Mouse (Mus musculus) hindbrain, embryonic 11.5 days (tissue): ENCODE results near the gene Rassf2. TPM values are rescaled to one million over a fixed set of nuclear protein-coding genes. Genes with fewer than 3 reads are reported as not detected.

Experiments used
- ATAC-seq: fragments of 200-750 bp; cut with Nextera tagmentation; 2 replicates; pipeline ENCODE4 v1.8.0; 2017; ENCODE audit warnings: mild to moderate bottlenecking, moderate TSS enrichment, moderate library complexity; ENCODE audit not compliant: low FRiP score
- DNase-seq: peaks from one replicate; pipeline ENCODE4 v3.0.0-alpha.2; 2015; ENCODE audit warnings: low spot score
- H3K27ac ChIP-seq: fragments of 300-500 bp; sonication (generic); 2 replicates; pipeline ENCODE4 v1.5.1; 2014; ENCODE audit warnings: mild to moderate bottlenecking, low read depth, low read length
- H3K27me3 ChIP-seq: fragments of 300-500 bp; sonication (generic); 2 replicates; pipeline ENCODE4 v1.6.1; 2014; ENCODE audit warnings: mild to moderate bottlenecking, low read length, moderate library complexity, mixed read lengths; ENCODE audit not compliant: control insufficient read depth, insufficient read depth
- H3K36me3 ChIP-seq: fragments of 300-500 bp; sonication (generic); 2 replicates; pipeline ENCODE4 v1.6.1; 2014; ENCODE audit warnings: mild to moderate bottlenecking, low read length, moderate library complexity, mixed read lengths; ENCODE audit not compliant: control insufficient read depth, insufficient read depth
- H3K4me1 ChIP-seq: fragments of 300-500 bp; sonication (generic); replicated peaks from 2 replicates; pipeline ENCODE4 v1.6.1; 2014; ENCODE audit warnings: low read length, mixed read lengths; ENCODE audit not compliant: control insufficient read depth, insufficient read depth
- H3K4me2 ChIP-seq: fragments of 300-500 bp; sonication (generic); replicated peaks from 2 replicates; pipeline ENCODE4 v1.6.1; 2014; ENCODE audit warnings: mild to moderate bottlenecking, low read depth, low read length
- H3K4me3 ChIP-seq: fragments of 300-500 bp; sonication (generic); 2 replicates; pipeline ENCODE4 v1.5.1; 2014; ENCODE audit warnings: low read depth, low read length
- H3K9ac ChIP-seq: fragments of 300-500 bp; sonication (generic); 2 replicates; pipeline ENCODE4 v1.6.1; 2014; ENCODE audit warnings: low read depth, low read length
- H3K9me3 ChIP-seq: fragments of 300-500 bp; sonication (generic); 2 replicates; pipeline ENCODE4 v1.6.1; 2016; ENCODE audit warnings: low read length; ENCODE audit not compliant: control insufficient read depth
- WGBS: fragments of 180-500 bp; shearing (Covaris S2); extraction: QIAGEN DNeasy Blood & Tissue Kit; methylation state at CpG from one replicate; pipeline ENCODE4 v1.1.7; 2014; 5-methylcytosine and 5-hydroxymethylcytosine counted together
- polyA plus RNA-seq: library from polyadenylated mRNA; unstranded; fragments of >200 nt; fragmentation: Nextera tagmentation; extraction: Ambion mirVana; gene quantifications from 2 replicates; pipeline ENCODE4 v1.2.1, GENCODE M21; 2014

Gene Rassf2
- polyA plus RNA-seq, 1 experiment from 2014 or later: 27.2 TPM

- Histone ChIP-seq H3K9ac (no peak overlapping the region), H3K9me3 (no peaks in the 10 kb centered on the region), H3K27me3 (no peaks in the 10 kb centered on the region), H3K27ac (no peak overlapping the region), H3K4me3 (no peak overlapping the region), H3K4me1 (no peaks in the 10 kb centered on the region), H3K4me2 (no peak overlapping the region), H3K36me3 (no peaks in the 10 kb centered on the region)
- WGBS: 83% methylated on average over 9 of the region's 9 CpGs
- DNase-seq (no peak), ATAC-seq (no peak)
Measured at GRCm38 (mm10) chr2:132004495-132005136, 25.4 kb downstream of the Rassf2 start.

DNA sequence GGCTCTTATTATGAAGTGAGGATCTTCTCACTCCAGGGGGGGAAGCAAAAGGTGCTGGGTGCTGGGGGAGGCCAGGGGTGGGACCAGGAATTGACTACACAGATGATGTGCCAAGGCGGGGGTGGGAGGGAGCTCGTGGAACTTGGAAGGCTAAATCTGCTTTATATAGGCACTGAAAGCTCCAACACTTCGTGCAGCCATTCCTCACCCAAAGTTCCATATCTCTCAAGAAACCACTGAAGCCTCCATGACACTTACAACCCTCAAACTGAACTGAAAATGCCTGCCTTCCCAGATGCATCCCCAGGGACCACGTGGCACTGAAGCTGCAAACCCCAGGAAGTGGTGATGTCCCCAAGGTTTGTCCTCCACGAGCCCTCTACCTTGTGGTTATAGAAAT, 26.1 kb downstream of the Rassf2 start:
- no peak for ATAC-seq
- H3K27ac ChIP-seq: no peak overlapping the region
- no peak for DNase-seq
- H3K27me3 ChIP-seq: no peaks in the 10 kb centered on the region
- 0 out of 2 replicates have a peak, but pooled peaks cover 2% of the 10 kb centered on the region for H3K36me3 ChIP-seq
- H3K9ac ChIP-seq: no peak overlapping the region
- no peak overlapping the region for H3K4me3 ChIP-seq
- no peaks in the 10 kb centered on the region for H3K4me1 ChIP-seq
- WGBS: 85% methylated on average over 5 of the region's 5 CpGs
- no peak overlapping the region for H3K4me2 ChIP-seq
- H3K9me3 ChIP-seq: no peaks in the 10 kb centered on the region

- no peaks in the 10 kb centered on the region for H3K4me1 ChIP-seq
- ATAC-seq: no peak
- H3K27ac ChIP-seq: no peak overlapping the region
- DNase-seq: no peak
- no peak overlapping the region for H3K4me3 ChIP-seq
- H3K4me2 ChIP-seq: no peak overlapping the region
- 0 out of 2 replicates have a peak, but pooled peaks cover 2% of the 10 kb centered on the region for H3K36me3 ChIP-seq
- H3K27me3 ChIP-seq: no peaks in the 10 kb centered on the region
- H3K9ac ChIP-seq: no peak overlapping the region
- H3K9me3 ChIP-seq: no peaks in the 10 kb centered on the region
- 73% methylated on average over 13 of the region's 13 CpGs for WGBS
Measured at GRCm38 (mm10) chr2:132001696-132002334, 28.2 kb downstream of the Rassf2 start.

GRCm38 (mm10) chr2:131997356-131997755, 32.7 kb downstream of the Rassf2 start:
- H3K36me3 ChIP-seq: 0 out of 2 replicates have a peak, but pooled peaks cover 2% of the 10 kb centered on the region
- H3K9ac ChIP-seq: no peak overlapping the region
- no peak overlapping the region for H3K4me3 ChIP-seq
- no peak overlapping the region for H3K27ac ChIP-seq
- ATAC-seq: no peak
- no peaks in the 10 kb centered on the region for H3K27me3 ChIP-seq
- 62% methylated on average over 5 of the region's 5 CpGs for WGBS
- no peaks in the 10 kb centered on the region for H3K9me3 ChIP-seq
- no peaks in the 10 kb centered on the region for H3K4me1 ChIP-seq
- no peak for DNase-seq
- H3K4me2 ChIP-seq: no peak overlapping the region

DNA sequence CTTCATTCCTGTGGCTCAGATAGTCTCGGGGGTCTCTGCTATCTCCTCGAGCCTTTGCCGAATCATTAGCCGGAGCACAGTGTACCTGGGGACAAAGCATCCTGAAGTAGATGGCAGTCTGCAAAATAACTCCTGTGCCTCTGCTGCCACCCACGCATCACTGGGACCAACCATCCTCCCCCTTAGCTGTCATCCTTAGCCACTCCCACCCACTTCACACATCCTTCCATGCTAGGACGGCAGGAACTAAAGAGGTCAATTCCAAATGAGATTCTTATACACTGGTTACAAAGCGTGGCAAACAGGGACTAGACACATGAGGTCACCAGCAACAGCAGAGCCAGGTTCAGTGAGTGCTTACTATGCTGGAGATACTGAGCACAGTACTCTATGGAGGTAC, 33.7 kb downstream of the Rassf2 start:
- H3K4me3 ChIP-seq: no peak overlapping the region
- 91% methylated on average over 7 of the region's 7 CpGs for WGBS
- H3K4me1 ChIP-seq: no peaks in the 10 kb centered on the region
- H3K9ac ChIP-seq: no peak overlapping the region
- H3K27ac ChIP-seq: no peak overlapping the region
- H3K27me3 ChIP-seq: no peaks in the 10 kb centered on the region
- no peaks in the 10 kb centered on the region for H3K9me3 ChIP-seq
- no peak for ATAC-seq
- no peak overlapping the region for H3K4me2 ChIP-seq
- 0 out of 2 replicates have a peak, but pooled peaks cover 2% of the 10 kb centered on the region for H3K36me3 ChIP-seq
- DNase-seq: no peak

- Histone ChIP-seq H3K27ac (no peak overlapping the region), H3K9ac (no peak overlapping the region), H3K9me3 (no peaks in the 10 kb centered on the region), H3K4me1 (no peaks in the 10 kb centered on the region), H3K36me3 (0 out of 2 replicates have a peak, but pooled peaks cover 2% of the 10 kb centered on the region), H3K27me3 (no peaks in the 10 kb centered on the region), H3K4me2 (no peak overlapping the region), H3K4me3 (no peak overlapping the region)
- 92% methylated on average over 12 of the region's 12 CpGs for WGBS
- ATAC-seq (no peak), DNase-seq (no peak)
Measured at GRCm38 (mm10) chr2:131995742-131996141, 34.3 kb downstream of the Rassf2 start.

GRCm38 (mm10) chr2:131994971-131995370, 35.1 kb downstream of the Rassf2 start:
- Histone ChIP-seq H3K27ac (no peak overlapping the region), H3K27me3 (no peaks in the 10 kb centered on the region), H3K4me1 (no peaks in the 10 kb centered on the region), H3K9me3 (no peaks in the 10 kb centered on the region), H3K4me2 (no peak overlapping the region), H3K36me3 (0 out of 2 replicates have a peak, but pooled peaks cover 2% of the 10 kb centered on the region), H3K4me3 (no peak overlapping the region), H3K9ac (no peak overlapping the region)
- no peak for DNase-seq
- no peak for ATAC-seq
- WGBS: 92% methylated on average over 6 of the region's 6 CpGs

DNA sequence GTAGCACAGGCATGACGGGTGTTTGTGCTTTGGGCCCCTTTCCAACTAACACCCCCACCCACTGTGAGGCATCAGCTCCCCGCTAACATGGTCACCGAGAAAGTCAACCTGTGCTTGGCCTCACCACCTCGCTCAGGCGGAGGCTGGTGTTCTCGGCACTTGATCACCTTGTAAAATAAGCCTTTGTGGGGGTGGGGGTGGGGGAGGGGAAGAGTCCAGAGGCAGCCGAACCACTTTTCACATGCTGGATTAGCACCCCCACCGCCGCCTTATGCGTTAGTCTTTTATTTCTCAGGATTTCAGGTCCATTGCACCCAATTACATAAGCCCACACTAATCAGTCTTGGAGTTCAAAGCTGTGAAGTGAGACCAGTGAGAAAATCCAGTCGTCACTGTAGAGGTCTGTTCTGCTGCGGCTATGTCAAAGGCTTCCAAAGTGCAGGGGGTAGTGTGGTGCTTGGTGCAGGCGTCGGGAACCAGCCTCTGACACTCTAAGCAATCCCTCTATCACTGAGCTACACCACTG, 36.4 kb downstream of the Rassf2 start:
- H3K36me3 ChIP-seq: no peaks in the 10 kb centered on the region
- DNase-seq: no peak
- H3K4me2 ChIP-seq: no peak overlapping the region
- H3K9me3 ChIP-seq: no peaks in the 10 kb centered on the region
- H3K27ac ChIP-seq: no peak overlapping the region
- no peak overlapping the region for H3K9ac ChIP-seq
- H3K4me1 ChIP-seq: no peaks in the 10 kb centered on the region
- no peaks in the 10 kb centered on the region for H3K27me3 ChIP-seq
- H3K4me3 ChIP-seq: no peak overlapping the region
- 55% methylated on average over 14 of the region's 14 CpGs for WGBS
- no peak for ATAC-seq

GRCm38 (mm10) chr2:131993151-131993550, 36.9 kb downstream of the Rassf2 start:
- no peak for ATAC-seq
- WGBS: 78% methylated on average over 4 of the region's 4 CpGs

More at GRCm38 (mm10) chr2:131993151-131993550, 36.9 kb downstream of the Rassf2 start:
- Histone ChIP-seq H3K4me1 (no peaks in the 10 kb centered on the region), H3K27ac (no peak overlapping the region), H3K27me3 (no peaks in the 10 kb centered on the region), H3K4me3 (no peak overlapping the region), H3K9ac (no peak overlapping the region), H3K9me3 (no peaks in the 10 kb centered on the region), H3K4me2 (no peak overlapping the region), H3K36me3 (no peaks in the 10 kb centered on the region)
- DNase-seq: no peak
